Mouse (Mus musculus) embryonic fibroblast, embryonic 13.5 days (primary cell): Measurements from ENCODE around the gene Tm9sf4. TPM values are rescaled to one million over a fixed set of nuclear protein-coding genes. Genes with fewer than 3 reads are reported as not detected.

Experiments
- H3K27ac ChIP-seq: 2 replicates; pipeline ENCODE4 v1.5.1; 2012; ENCODE audit warnings: low read length, control low read depth, inconsistent platforms; ENCODE audit not compliant: insufficient read depth
- H3K4me1 ChIP-seq: 2 replicates; pipeline ENCODE4 v1.6.1; 2011; ENCODE audit warnings: low read length; ENCODE audit not compliant: control insufficient read depth, insufficient read depth
- H3K4me3 ChIP-seq: 2 replicates; pipeline ENCODE4 v1.5.1; 2011; ENCODE audit warnings: mild to moderate bottlenecking, control low read depth, low read length; ENCODE audit not compliant: insufficient read depth
- CTCF ChIP-seq: IDR thresholded peaks from 2 replicates; pipeline ENCODE4 v1.5.1; 2011; ENCODE audit warnings: mild to moderate bottlenecking, control low read depth, low read length, moderate library complexity, borderline replicate concordance; ENCODE audit not compliant: insufficient read depth
- POLR2A ChIP-seq: IDR thresholded peaks from 2 replicates; pipeline ENCODE4 v1.6.1; 2011; ENCODE audit warnings: low read depth, mild to moderate bottlenecking, control low read depth, low read length, moderate library complexity
- polyA plus RNA-seq: library from polyadenylated mRNA; stranded (reverse); fragments of >200 nt; gene quantifications from 2 replicates; pipeline ENCODE4 v1.2.4, GENCODE M21; 2011; ENCODE audit warnings: low read depth; ENCODE audit not compliant: missing spikeins, insufficient read length

Tm9sf4 gene
- polyA plus RNA-seq, 1 experiment, result 114 TPM

- Histone ChIP-seq H3K27ac (peak overlapping the region; percentile 55), H3K4me1 (peaks cover 15% of the 10 kb centered on the region), H3K4me3 (peak overlapping the region; percentile 89)
- TF ChIP-seq CTCF (no peak), POLR2A (no peak)
These were observed 79.7 kb downstream of the Tm9sf4 start for GRCm38 (mm10) chr2:153240701-153241235.

GRCm38 (mm10) chr2:153241250-153242014 lies 80.3 kb downstream of the Tm9sf4 start, which contains the start of the genes Plagl2 and Pofut1:
Plagl2 (minus strand) TSS chr2:153241426.
Pofut1 (plus strand) TSS chr2:153241533.
- H3K4me3 ChIP-seq, result peak within 1 kb of the TSS; percentile 99
- TF ChIP-seq CTCF (no peak), POLR2A (peak; percentile 37)
- peaks cover 15% of the 10 kb centered on the region for H3K4me1 ChIP-seq
- peak within 1 kb of the TSS; percentile 92 for H3K27ac ChIP-seq

- TF ChIP-seq POLR2A (no peak), CTCF (no peak)
- H3K4me3 ChIP-seq, result peak overlapping the region; percentile 99
- peak overlapping the region; percentile 92 for H3K27ac ChIP-seq
- peaks cover 15% of the 10 kb centered on the region for H3K4me1 ChIP-seq
These were observed 81.1 kb downstream of the Tm9sf4 start for GRCm38 (mm10) chr2:153242156-153242555.

GRCm38 (mm10) chr2:153249751-153250150 lies 88.6 kb downstream of the Tm9sf4 start:
- TF ChIP-seq POLR2A (no peak), CTCF (no peak)
- Histone ChIP-seq H3K4me3 (no peak overlapping the region), H3K27ac (no peak overlapping the region), H3K4me1 (no peaks in the 10 kb centered on the region)

DNA sequence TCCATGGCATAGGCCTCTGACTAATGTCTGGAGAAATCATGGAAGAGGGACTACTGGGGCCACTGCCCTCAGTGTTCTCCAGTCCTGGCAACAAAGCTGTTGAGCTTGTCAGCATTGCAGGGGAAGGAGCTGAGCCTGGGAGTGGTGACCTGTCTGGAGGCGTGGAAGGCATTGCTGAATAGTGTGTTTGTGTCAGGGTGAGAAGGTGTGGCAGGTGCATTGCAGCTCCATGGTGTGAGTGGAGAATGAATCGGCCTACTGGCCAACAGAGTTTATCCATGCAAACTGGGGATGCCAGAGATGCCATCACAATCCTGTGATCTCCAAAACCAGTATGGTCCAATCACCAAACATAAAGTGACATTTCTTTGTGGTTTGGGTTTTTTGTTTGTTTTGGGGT lies 95.5 kb downstream of the Tm9sf4 start:
- H3K4me1 ChIP-seq, result no peaks in the 10 kb centered on the region
- TF ChIP-seq CTCF (no peak), POLR2A (no peak)
- no peak overlapping the region for H3K4me3 ChIP-seq
- H3K27ac ChIP-seq, result no peak overlapping the region

- TF ChIP-seq POLR2A, result no peak
- TF ChIP-seq CTCF, result no peak
- no peaks in the 10 kb centered on the region for H3K4me1 ChIP-seq
- no peak overlapping the region for H3K4me3 ChIP-seq
- H3K27ac ChIP-seq, result no peak overlapping the region
These were observed 98.1 kb downstream of the Tm9sf4 start for GRCm38 (mm10) chr2:153259030-153259863.

Other genes starting within 250 kb of the Tm9sf4 start
- 0.93 and 1.1 TPM in 2 replicates for gene Mylk2, start 250.0 kb upstream of the Tm9sf4 start, polyA plus RNA-seq
- gene Foxs1, start 228.1 kb upstream of the Tm9sf4 start, polyA plus RNA-seq, result 12.2 and 30.1 TPM in 2 replicates
- 2.2 and 3.5 TPM in 2 replicates for gene Dusp15, start 209.6 kb upstream of the Tm9sf4 start, polyA plus RNA-seq
- not detected in 2 replicates for gene Ttll9, start 198.8 kb upstream of the Tm9sf4 start, polyA plus RNA-seq
- 137 and 174 TPM in 2 replicates for gene Pdrg1, start 145.9 kb upstream of the Tm9sf4 start, polyA plus RNA-seq
- gene Xkr7, start 129.5 kb upstream of the Tm9sf4 start, polyA plus RNA-seq, result not detected in 2 replicates
- not detected in 2 replicates for gene Ccm2l, start 95.3 kb upstream of the Tm9sf4 start, polyA plus RNA-seq
- 0.90 and 4.2 TPM in 2 replicates for gene Hck, start 52.8 kb upstream of the Tm9sf4 start, polyA plus RNA-seq
- 4.7 and 5.3 TPM in 2 replicates for gene Tspyl3, start 64.1 kb downstream of the Tm9sf4 start, polyA plus RNA-seq
- gene Plagl2, start 80.1 kb downstream of the Tm9sf4 start, polyA plus RNA-seq, result 14.0 and 15.3 TPM in 2 replicates
- gene Pofut1, start 80.2 kb downstream of the Tm9sf4 start, polyA plus RNA-seq, result 45.7 and 49.7 TPM in 2 replicates
- 20.3 and 21.9 TPM in 2 replicates for gene Kif3b, start 130.1 kb downstream of the Tm9sf4 start, polyA plus RNA-seq
- gene Asxl1, start 184.5 kb downstream of the Tm9sf4 start, polyA plus RNA-seq, result 32.0 and 33.9 TPM in 2 replicates